Mouse (Mus musculus): Measurements from ENCODE around the gene Fam240a.

GRCm38 (mm10) chr9:110877888-110878287 lies 38.8 kb downstream of the Fam240a start:
- TF ChIP-seq CTCF (IDR thresholded peaks at IDR 0.05; ENCODE audit: control insufficient read depth, insufficient read depth, low read length) = no peak
- TF ChIP-seq POLR2A (IDR thresholded peaks at IDR 0.05; ENCODE audit: borderline replicate concordance, control insufficient read depth, low read depth, low read length) = no peak
